Mouse (Mus musculus) cerebellum, adult 9-11 months (tissue): ENCODE measurements at regions not wholly inside any gene's neighbourhood (a gene's known extent, or its start where the extent isn't known, plus 50 kb on each side); places are given as distances from the start of the nearest gene placed in this dataset.

ENCODE experiments used
- DNase-seq: peaks from one replicate; pipeline ENCODE4 v3.0.0; 2022

DNA sequence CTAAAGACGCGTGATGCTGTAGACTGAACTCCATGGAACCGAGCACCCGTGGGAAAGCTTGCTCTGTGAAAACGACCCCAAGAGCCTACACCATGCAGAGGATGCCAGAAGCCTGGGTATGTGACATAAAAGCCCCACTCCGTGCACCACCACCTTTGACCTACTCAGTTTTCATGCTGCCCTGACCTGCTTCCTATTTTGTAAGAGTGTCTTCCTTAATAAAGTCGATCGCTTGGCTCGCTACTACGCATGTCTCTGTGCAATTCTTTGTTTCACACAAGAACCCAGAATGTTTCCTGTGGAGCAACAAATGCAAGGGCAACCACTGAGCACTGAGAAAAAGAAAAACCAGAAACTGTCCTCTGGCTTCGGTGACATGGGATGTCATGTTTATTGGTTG, 60.5 kb downstream of the Sec61b start:
- no peak for DNase-seq

DNA sequence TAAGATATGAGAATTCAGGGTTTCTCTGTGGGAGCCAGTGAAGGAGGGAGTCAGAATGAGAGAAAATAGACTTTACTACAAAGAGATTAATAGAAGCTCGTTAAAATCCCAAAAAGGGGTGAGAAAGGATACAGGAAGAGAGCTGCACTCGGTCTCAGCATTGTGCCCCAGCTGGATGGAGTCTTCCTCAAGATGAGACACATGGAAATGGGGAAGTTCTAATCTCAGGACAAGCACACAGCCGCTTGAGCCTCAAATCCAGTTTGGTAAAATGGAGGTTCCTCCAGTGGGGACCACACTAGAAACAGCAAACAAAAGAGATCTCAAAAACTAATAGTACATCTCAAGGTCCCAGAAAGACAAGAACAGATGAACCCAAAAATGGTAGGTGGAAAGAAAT, 93.2 kb downstream of the Sec61b start:
- no peak for DNase-seq

DNA sequence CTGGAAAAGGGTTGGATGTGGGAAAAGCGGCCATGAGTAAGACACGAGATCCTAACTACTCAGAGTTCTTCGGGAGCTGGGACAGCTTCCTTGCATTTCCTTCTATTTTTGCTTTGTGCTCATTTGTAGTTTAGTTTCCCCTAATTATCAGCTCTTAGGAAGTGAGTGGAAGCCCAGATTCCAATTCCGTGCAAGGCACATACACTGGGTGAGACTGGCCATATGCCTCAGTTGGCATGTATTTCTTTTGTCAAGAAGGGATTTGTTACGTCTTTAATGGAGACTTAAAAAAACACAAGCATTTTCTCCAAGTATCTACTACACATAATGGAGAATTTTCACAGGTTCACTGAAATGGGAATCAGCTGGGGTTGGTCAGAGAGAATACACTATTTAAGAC, 96.4 kb downstream of the Sec61b start:
- no peak for DNase-seq

DNA sequence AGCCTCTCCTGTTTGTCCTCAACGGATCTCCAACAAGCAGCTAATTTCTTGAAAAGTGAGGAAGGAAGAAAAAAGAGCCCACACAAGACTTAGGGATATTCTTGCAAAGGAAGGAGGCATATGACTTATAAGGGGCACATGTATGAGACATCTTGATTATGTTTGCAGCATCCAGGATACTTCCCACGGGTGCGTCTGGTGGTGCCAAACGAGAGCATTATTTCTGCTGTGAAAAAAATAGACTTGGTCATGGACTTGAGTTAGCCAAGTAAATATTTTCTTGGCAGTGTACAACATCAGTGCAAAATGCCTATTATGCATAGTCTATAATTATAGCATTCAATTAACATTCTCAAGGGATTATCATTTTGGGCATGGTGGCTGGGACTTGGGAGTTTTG, 101.6 kb downstream of the Sec61b start:
- DNase-seq = no peak

DNA sequence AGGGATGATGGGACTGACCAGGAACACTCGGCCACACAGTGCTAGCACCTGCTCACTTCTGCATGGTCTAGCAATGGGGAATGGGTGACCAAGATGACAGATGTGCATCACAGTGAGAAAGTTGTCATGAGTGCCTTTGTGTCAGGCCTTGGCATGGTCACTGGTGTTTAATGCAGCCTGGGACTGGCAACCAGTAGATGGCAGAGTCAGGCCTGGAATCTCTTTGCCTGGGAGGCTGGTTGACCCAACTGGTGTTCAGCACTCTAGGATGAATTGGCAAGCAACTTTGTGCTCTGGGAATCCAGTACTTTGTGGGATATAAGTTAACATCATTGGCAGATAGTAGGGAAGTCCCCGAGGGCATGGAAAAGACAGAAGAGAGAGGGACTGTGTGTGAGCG, 103.0 kb downstream of the Sec61b start:
- peak; percentile 58 for DNase-seq

DNA sequence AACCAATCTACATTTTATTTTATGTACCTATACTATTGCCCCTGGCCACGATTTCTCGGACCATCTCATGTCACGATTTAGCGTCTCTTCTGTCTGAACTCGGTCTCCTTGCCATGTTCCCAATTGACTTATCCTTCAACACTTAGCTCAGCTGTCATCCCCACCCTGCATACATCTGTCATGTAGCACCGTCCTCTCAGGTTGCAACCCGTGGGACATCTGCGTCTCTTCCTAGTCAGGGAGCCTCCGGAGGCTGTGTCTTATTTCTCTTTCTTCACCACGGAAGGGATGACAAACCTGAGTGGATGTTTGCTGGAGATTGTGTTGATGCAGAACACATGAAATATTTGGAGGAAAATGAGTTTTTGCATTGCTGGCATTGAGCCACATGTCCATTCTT, 104.2 kb downstream of the Sec61b start:
- no peak for DNase-seq

DNA sequence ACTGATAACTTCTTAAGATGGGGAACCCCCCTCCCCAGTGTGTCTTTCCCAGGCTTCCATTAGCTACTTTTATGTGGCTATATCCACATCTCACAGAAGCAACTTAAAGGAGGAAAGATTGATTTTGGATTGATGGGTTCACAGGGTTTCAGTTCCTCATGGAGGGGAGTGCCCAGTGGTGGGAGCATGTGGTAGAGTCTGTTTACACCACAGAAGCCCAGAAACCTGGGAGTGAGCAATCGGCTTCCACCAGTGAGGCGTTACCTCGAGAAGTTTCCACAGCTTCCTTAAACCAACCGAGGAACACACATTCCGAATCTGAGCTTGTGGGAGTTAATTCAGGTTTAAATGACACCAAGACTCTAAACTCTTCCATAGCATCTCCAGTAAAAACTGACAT, 106.1 kb downstream of the Sec61b start:
- no peak for DNase-seq

DNA sequence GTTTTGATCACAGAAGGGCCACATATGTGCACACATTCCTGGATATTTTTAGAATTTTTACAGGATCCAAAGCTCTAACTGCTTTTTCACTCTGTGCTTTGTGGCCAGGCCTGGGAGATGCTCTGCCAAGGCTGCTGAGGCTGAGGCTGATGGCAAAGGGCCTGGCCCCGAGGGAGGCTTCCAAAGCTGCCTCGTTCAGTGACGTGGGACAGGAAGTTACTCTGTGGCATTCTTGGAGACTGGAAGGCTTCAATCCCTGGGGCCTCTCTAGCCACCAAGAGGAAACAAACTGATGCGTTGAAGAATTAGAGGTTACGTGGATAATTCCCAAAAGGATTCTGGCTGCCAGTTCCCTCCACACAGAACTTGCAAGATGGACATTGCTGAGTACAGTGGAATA, 112.8 kb downstream of the Sec61b start:
- DNase-seq = peak; percentile 42

DNA sequence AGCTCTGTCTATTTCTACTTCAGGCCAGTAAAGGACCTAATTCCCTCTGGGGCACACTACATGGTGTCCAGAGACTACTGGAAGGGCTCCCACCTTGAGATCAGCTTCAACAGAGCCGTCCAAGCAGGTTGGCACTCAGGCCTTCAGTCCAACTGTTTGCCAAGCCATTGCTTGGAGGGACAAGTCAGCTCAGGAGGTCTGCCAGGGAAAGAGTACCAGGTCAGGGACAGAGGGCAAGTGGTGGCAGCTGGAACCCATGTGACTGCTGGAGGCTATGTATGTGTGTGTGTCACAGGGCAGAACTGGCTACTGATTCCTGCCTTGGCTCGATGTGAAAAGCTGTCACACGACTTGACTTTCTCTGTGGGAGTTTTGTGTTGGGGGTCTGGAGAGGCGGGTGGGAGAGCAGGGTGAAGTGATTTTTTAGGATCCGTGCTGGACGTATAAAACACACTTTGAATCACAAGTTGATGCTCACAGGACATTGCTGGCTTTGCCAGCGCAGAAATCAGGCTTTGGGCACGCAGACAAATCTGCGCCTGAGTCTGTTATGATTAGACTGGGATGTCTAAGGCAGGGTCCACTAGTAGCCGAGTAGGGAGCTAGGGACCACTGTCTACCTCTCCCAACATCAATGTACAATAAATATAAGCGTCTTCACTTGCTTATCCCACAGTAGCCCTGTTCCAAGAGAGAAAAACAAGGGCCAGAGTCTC, 118.0 kb downstream of the Sec61b start:
- peak; percentile 36 for DNase-seq

DNA sequence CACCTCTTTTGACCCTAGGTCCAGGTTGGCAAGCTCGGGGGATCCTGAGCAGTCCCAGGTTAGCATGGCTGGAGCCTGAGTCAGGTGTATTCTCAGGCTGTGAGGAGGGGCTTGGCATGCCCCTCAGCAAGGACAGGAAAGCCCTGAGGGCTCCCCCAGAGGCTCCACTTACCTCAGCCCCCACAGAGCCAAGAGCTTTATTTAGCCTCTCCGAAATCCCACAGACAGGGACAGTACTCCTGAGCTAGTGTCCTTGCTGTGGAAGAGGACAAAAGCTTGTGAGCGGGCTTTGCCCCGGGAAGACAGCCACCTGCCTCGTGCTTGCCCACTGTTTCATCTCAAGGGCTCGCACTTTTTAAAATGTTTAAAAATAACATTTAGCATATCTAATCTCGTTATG, 118.7 kb downstream of the Sec61b start:
- DNase-seq = no peak

DNA sequence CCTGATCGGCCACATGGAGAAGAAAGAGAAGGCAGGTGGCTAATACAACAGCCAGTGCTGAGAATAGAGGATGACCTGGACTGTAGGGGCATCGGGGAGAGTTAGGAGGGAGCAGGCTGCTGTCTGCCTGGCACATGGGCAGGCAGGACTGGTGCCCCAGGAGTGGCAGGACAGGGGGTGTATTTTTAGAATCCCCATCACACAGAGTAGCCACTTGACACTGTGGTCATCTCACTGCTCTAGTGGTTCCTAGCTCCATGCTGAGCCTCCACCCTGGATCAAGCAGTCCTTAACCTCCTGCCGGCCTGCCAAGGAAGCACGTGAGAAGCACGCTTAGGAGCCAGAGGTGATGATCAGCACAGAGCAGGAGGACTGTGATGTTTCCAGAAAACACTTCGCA, 119.7 kb downstream of the Sec61b start:
- no peak for DNase-seq

DNA sequence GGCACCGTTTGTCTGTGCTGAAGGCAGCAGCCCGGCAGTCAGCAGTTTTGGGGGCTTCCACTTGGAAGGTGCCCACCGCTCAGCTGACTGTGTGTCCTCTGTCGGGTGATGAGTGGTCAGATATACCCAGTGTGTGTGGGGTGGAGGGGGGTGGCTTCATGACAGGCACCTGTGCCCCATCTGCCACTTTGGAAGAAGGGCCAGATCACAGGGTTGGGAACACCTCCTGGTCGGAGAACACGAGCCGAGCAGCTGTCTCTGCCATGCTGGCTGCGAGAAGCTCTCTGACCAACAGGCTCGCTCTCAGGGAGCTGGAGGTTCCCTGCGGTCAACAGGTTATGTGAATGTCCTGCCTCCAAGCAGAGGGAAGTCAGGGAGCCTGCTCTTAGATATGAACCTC, 121.4 kb downstream of the Sec61b start:
- DNase-seq = peak; percentile 88

DNA sequence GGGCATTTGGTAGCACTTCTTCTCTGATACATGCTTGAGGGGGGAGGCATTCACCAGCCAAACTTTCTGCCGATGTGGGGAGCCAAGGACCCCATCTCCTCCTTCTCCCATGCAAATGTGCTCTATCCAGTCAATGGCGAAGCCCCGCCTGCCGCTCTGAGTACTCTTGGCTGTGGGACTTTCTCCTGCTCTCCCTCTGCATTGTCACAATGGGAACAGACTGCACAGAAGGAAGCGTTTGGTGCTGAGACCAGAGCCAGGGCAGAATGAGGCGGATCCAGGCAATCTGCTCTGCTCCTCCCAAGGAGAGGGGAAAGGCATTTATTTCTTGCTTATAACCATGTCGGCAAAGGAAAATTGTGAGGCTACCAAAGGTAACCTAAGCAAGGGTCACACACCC, 123.1 kb downstream of the Sec61b start:
- DNase-seq = peak; percentile 73

DNA sequence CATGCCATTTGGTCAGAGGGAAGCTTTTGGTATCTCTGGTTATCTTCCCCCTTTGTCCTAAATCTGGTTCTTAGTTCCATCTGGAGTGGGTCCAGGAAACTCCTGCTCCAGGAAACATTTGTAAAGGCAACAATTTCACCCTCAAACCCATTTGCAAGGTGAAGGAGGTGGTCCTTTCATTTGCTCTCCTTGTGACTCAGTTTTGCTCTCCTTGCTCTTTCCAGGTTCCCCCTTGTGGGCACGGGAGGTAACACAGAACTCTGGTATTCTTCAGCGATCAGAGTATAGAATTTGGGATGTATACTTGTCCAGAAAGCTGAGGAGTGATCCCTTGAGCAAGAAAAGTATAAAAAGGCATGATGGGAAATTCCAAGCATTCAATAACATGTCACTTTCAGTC, 123.8 kb downstream of the Sec61b start:
- peak; percentile 53 for DNase-seq

DNA sequence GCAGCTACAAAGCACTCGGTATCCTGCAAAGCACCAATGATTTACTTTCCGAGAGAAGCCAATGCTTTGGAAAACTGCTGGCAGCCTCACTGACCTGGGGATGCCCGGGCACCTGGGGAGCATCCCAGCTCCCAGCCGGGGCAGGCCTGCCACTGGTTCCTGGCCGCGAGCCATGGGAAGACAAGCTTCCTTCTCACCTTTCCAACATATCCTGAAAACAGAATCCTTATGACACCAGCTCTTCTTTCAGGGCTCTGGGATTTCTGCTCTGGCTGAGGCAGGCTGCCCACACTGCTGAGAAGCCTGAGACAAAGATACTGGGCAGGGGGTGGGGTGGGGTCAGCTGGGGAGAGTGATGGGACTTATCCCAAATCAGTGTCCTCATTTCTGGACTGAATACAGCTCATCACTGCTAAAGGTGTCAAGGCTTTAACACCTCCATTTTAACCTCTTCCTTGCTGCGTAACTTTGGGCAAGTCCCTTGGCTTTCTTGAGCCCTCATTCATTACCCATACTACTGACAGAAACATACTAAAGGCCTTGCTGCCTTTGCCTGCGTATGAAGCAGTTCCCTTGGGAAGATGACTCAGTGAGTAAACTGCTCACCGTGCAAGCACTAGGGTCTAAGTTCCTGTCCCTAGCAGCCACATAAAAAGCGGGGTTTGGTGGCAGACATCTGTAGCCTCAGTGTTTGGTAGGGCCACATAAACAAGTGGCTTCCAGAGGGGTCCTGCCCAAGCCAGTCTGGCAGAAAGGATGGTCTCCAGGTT, 127.0 kb downstream of the Sec61b start:
- no peak for DNase-seq

DNA sequence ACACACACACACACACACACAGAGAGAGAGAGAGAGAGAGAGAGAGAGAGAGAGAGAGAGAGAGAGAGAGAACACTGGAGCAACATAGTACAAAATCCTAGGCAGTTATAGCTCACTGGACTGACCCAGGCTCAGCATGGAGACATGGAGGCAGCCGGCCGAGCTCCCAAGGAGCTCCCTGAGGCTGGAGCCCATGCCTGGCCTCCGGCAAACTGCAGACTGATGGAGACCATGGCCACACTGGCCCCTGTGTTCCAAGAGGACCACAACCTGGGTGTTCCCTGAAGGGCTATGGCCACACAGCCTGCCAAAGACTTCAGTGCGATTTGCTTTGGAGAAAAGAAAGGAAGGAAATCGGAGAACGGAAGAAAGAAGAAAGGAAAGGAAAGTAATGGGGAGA, 128.9 kb downstream of the Sec61b start:
- no peak for DNase-seq

DNA sequence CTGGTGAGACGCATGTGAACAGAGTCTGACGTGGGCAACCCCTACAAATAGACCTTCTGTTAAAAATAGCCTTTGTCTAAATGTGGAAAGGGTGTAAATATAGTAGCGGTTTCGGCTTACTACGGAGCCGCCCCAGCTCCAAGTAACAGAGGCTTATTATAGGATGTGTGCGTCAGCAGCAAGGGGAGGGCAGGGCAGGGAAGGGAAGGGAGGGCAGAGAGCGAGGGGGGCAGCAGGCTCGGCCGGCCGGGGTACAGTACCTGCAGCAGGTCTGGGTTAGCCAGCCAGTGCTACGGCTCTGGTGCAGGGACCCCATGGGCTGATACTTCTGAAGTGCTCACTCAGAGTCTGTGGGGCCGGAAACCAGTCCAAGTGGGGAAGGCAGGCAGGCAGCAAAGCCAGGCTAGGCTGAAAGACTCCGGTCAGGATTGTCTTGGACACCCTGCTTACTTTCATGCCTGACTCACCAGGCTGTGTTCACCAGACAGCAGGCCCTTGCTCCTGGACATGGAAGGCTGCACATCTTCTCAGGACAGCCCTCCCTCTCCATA, 129.5 kb downstream of the Sec61b start:
- DNase-seq = peak; percentile 52

DNA sequence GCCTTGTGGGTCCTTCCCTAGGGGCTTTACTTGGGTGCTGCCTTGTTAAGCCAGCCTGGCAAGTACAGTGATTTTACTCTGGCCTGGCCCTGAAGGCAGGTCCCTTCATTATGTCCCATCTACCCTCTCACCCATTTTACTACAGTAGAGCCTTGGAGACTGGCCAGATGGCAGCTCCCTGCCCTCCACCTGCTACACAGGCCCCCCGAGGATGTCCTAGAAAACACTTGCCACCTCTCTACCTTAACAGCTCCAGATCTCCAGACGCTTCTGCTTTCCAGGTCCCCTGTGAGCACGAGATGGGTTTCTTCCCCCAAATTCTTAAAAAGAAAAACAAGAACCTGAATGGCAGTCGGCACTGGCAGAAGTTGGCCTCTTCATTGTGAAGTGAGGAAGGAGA, 131.2 kb downstream of the Sec61b start:
- peak; percentile 65 for DNase-seq

DNA sequence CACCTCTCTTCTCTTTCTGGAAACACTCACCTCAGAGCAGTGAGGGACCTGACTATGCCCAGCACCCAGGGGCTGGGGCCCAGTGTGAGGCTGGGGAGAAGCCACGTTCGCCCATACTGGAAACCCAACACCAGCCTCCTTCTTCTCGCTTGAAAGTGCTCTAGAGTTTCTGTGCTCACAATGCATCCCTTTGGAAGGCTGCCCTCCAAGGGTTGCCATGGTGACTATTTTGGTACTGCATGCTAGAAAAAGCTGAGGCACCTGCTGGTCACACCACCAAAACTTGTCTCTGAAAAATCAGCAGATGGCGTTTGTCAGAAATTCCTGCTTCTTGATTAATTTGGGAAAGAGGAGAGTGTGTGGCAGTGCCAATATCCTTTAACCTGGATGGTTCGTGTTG, 134.2 kb downstream of the Sec61b start:
- peak; percentile 89 for DNase-seq

DNA sequence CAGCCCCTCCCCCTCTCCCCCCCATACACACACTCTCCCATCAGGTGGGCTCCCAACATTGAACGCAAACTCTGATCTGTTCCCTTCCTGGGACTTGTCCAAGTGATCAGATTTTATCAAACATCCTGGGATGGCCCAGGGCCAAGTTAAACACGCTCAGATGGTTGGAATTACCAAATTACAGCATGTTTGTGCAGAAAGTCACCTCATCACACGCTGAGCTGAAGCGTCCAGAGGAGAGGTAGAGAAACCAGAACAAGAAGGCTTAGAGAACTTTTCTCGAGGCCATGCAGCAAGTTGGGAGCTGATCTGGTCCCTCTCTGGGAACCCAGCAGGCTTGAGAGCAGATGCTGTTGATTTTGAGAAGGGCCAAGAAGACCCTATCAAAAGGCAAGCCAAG, 136.5 kb downstream of the Sec61b start:
- DNase-seq = no peak

DNA sequence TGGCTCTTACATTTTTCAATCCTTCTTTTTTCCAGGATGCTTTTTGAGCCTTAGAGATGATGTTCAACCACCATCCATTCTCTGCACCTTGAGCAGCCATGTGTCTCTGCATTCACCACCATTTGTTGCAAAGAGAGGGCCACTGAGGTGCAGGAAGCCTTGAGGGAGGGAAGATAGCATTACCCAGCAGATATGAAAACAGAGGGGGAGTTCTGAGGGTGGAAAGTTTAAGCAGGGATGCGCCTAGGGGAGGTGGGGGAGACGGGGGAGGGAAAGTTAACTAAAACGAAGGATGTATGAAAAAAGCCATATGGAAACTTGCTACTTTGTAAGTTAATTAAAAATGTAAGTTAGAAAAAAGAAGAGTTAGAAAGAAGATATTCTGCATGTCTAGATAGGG, 142.1 kb downstream of the Sec61b start:
- no peak for DNase-seq

DNA sequence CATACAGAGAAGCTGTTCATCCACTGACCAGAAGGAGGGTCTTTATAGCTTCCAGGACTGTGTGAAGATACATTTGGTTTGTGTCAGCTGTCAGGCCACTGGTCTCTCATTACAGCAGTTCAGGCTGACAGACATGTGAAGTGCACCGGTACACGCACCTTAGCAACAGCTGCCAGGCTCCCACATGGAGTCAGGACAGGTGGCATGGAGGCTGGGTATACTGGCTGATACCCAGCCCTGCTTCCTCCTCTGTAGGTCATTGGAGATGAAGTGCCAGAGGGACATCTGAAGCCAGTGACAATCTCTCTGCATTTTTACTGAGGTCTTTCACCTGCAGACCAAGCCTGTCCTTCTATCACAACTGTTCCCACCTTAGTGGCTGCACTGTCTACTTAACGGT, 146.2 kb downstream of the Sec61b start:
- peak; percentile 54 for DNase-seq

DNA sequence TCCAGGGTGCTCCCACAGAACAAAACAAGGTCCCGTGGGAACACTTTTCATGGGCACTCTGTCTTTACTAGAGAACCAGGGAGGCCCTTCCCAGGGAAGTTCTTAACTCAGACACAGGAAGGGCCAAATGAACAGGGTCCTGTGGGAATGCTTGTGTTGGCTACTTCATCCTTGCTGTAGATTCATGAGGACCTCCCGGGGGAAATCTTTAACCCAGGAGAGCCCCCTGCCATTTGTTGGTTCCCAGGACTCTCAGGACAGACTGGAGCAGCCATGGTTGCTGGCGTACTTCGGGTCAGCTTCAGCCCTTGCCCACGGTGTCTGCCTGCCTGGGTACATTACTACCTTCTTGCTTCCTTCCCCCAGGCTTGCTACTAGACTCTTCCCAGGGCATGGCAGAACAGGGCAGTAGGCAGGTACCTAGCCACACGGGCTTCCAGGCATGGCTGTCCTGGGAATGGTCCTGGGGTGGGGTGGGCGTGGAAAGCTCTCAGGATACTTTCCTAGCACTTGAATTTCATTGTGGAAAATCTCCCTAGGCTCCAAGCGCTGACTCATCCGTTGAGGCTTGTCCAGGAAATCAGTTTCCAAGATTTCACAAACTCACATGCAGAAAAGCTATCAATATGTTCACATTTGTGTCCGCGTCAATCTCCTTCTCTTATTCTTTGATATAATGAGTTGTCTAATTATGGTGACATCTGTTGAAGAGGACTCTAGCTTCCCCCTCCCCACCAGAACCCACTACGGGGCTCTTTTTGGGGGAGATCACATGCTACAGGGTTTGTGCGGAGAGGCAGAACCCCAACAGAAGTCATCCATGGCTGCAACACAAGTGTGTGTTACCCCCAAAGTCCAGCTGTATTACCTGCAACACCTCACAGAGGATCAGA, 148.6 kb downstream of the Sec61b start:
- no peak for DNase-seq
